Mouse (Mus musculus) megakaryocyte, embryonic 14.5 days (primary cell): ENCODE measurements at regions not wholly inside any gene's neighbourhood (a gene's known extent, or its start where the extent isn't known, plus 50 kb on each side); places are given as distances from the start of the nearest gene placed in this dataset.

Experiments used
- FLI1 ChIP-seq: IDR thresholded peaks from 2 replicates; pipeline ENCODE4 v1.6.1; 2012; ENCODE audit warnings: low read length, inconsistent platforms, mixed read lengths
- GATA1 ChIP-seq: IDR thresholded peaks from 3 replicates; pipeline ENCODE4 v1.6.1; 2012; ENCODE audit warnings: mixed read lengths, low read length, inconsistent platforms, borderline replicate concordance

GRCm38 (mm10) chr6:120581748-120582147 lies 50.6 kb upstream of the Hdhd5 start:
- no peak for TF ChIP-seq GATA1
- TF ChIP-seq FLI1, result no peak
